ENCODE assay signal across 27 mouse cellular contexts in the genomic region with DNA sequence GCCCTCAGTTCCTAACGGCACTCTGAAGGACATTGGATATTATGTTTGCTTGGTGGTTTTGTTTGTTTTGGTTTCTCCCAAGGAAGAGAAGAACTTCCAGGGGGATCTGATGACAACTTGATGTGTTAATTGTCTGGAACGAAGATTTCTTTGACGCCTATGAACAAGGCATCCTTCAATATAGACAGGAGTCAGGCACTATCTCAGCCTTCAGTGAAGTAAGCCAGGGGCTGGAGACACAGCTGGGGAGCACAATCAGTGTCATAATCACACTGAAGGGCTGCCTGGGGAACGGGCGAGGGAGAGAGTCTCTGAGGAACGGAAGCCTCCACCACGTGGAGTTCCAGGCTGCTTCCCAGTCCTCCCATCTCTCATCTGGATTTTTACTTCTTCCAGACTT. TPM values are rescaled to one million over a fixed set of nuclear protein-coding genes. Genes with fewer than 3 reads are reported as not detected.
"Had no signal": no experiment of that assay in that cellular context is flagged by ENCODE, and none has a peak within 500 bp of the region (broad histone marks: within the 10 kb centered on the region; RNA-seq: fewer than 3 reads in every experiment).

No protein-coding gene starts in this region.

- DNase-seq: kidney, adult 11 months; kidney, postnatal 10 days; layer of hippocampus, adult 9-11 months; liver; lung, adult 18-20 months; lung, postnatal 10 days; lung, postnatal 36 days; retina, postnatal 1 day; right cerebral cortex, postnatal 25 days; thymus, postnatal 25 days had no signal

- ATAC-seq: intestine, embryonic 15.5 days; liver, embryonic 12.5 days; midbrain, embryonic 13.5 days; midbrain, embryonic 16.5 days had no signal

- H3K9me3 ChIP-seq: intestine, embryonic 15.5 days; limb, embryonic 10.5 days; limb, embryonic 13.5 days; liver, embryonic 12.5 days; liver, embryonic 15.5 days; lung, embryonic 15.5 days; megakaryocyte, embryonic 14.5 days; midbrain, embryonic 10.5 days; midbrain, embryonic 13.5 days; neural tube, embryonic 13.5 days had no signal

- H3K4me2 ChIP-seq: intestine, embryonic 15.5 days; limb, embryonic 13.5 days; liver, embryonic 12.5 days; liver, embryonic 15.5 days; lung, embryonic 15.5 days; midbrain, embryonic 13.5 days; neural tube, embryonic 13.5 days had no signal

- H3K27ac ChIP-seq: intestine, embryonic 15.5 days; layer of hippocampus, adult 2 months; limb, embryonic 10.5 days; limb, embryonic 13.5 days; liver, embryonic 12.5 days; liver, embryonic 15.5 days; lung, embryonic 15.5 days; midbrain, embryonic 10.5 days; midbrain, embryonic 13.5 days; neural tube, embryonic 13.5 days had no signal

- H3K36me3 ChIP-seq: intestine, embryonic 15.5 days; limb, embryonic 10.5 days; limb, embryonic 13.5 days; liver, embryonic 12.5 days; liver, embryonic 15.5 days; lung, embryonic 15.5 days; midbrain, embryonic 10.5 days; midbrain, embryonic 13.5 days; neural tube, embryonic 13.5 days had no signal

- H3K4me1 ChIP-seq: intestine, embryonic 15.5 days; liver, embryonic 12.5 days; liver, embryonic 15.5 days; lung, embryonic 15.5 days; midbrain, embryonic 10.5 days; midbrain, embryonic 13.5 days had no signal

- H3K9ac ChIP-seq: intestine, embryonic 15.5 days; limb, embryonic 13.5 days; liver, embryonic 12.5 days; liver, embryonic 15.5 days; lung, embryonic 15.5 days; midbrain, embryonic 13.5 days; neural tube, embryonic 13.5 days had no signal

- H3K27me3 ChIP-seq: intestine, embryonic 15.5 days; liver, embryonic 12.5 days; liver, embryonic 15.5 days; lung, embryonic 15.5 days; neural tube, embryonic 13.5 days had no signal

- H3K4me3 ChIP-seq: intestine, embryonic 15.5 days; layer of hippocampus, adult 2 months; limb, embryonic 10.5 days; limb, embryonic 13.5 days; liver, embryonic 12.5 days; liver, embryonic 15.5 days; lung, embryonic 15.5 days; midbrain, embryonic 10.5 days; midbrain, embryonic 13.5 days; myocyte; neural tube, embryonic 13.5 days had no signal

RNA-seq across cellular contexts. Expression of gene 4930469K13Rik, which starts 26.5 kb away (rescaled TPM):
- polyA plus RNA-seq: intestine, embryonic 15.5 days; large intestine, adult 2 months; limb, embryonic 10.5 days; liver, embryonic 12.5 days; liver, embryonic 15.5 days; midbrain, embryonic 10.5 days; midbrain, embryonic 13.5 days; midbrain, embryonic 16.5 days; myocyte; small intestine, adult 2 months; spleen, adult 2 months; stomach, embryonic 16.5 days had no signal
